Mouse (Mus musculus) neutrophil, adult 5-6 weeks (primary cell): ENCODE measurements around the gene Ifit3. TPM values are rescaled to one million over a fixed set of nuclear protein-coding genes. Genes with fewer than 3 reads are reported as not detected.

Experiments
- ATAC-seq: fragments of 151-379, 151-347 bp; 2 replicates; pipeline ENCODE4 v1.8.0; 2017; ENCODE audit warnings: mild to moderate bottlenecking, moderate TSS enrichment; ENCODE audit not compliant: insufficient number of reproducible peaks, poor library complexity, low FRiP score, severe bottlenecking; ENCODE audit errors: extremely low read depth
- total RNA-seq: library from RNA; stranded (forward); fragments of 200-1000 nt; gene quantifications from 2 replicates; pipeline ENCODE4 v1.2.3, GENCODE M21; 2017

Gene Ifit3
- total RNA-seq: 102 and 104 TPM in 2 replicates

DNA sequence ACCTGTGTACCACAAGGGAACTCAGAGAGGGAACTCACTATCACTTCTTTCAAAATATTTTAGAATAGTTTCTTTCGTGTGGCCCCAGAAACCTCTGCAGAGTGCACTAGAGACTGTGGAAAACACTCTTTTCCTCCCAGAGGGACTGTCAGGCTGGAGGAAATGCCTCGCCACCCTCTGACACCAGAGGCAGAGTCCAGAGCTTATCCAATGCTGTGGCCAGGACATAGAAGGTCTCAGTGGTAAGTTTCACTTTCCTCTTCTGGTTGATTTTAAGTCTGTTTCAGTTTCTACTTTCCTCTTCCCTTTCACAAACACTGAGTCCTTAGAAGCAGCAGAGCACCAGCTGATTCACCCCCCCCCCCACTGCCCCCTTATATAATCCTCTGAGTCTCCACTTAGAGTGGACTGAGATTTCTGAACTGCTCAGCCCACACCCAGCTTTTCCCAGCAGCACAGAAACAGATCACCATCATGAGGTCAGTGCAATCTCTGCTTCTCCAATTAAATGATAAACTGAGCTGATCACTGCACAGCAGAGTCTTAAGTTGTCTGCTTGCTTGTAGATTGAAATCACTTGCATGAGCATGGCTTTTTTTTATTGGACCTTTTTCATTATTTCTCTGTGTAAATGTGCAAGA lies at the start of gene Ifit3:
TSS of gene Ifit3 (plus strand) at position 406 of the 641 bp plus-strand sequence.
- peak; percentile 74 for ATAC-seq

DNA sequence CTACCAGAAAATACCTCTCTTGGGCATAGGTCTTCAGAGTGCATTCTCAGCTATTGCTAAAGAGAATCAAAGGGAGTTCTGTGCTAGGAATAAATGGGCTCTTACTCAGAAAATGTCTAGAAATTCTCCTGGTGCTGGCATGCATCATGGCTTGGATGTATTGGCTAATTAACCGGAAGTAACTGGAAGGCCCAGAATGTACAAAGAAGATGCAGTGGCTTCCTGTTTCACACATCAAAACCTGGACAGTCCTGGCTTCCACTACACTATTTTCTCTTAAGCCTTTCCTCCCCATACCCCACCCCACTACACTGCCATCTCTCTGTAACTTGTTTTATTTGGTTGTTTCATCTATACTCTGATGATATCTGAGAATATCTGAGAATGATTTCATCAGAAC lies 43.9 kb upstream of the Ifit3 start:
- no peak for ATAC-seq

DNA sequence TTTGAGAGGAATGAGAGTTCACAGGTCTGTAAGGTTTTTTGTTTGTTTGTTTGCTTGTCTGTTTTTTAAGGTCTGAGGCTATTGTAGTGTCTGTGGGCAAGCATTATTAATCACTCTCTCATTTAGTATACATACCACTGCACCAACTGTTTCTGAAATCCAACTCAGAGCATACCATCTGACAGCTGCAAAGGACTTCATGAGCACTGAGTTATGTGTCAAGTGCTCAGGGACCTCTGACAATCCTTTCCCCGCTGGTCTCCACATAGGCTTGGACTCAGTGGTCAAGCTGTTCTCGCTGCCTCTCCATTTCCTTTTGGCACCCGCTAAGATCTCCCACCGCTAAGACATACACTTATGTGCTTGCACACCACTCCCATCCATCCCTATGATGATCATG lies 37.1 kb upstream of the Ifit3 start:
- no peak for ATAC-seq

DNA sequence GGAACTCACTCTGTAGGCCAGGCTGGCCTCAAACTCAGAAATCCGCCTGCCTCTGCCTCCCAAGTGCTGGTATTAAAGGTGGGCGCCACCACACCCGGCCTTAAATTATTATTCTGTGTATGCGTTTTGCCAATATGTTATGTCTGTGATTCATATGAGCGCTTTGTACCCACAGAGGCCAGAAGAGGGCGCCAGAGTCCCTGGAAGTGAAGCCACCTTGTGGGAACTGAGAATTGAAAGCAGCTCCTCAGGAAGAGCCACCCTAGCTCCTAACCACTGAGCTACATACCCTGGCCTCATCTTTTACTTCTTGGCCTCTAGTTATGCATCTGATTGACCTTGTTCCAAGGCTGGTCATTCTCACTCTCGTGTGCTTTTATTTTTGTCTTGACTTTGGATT lies 35.4 kb upstream of the Ifit3 start:
- ATAC-seq: peak; percentile 85

DNA sequence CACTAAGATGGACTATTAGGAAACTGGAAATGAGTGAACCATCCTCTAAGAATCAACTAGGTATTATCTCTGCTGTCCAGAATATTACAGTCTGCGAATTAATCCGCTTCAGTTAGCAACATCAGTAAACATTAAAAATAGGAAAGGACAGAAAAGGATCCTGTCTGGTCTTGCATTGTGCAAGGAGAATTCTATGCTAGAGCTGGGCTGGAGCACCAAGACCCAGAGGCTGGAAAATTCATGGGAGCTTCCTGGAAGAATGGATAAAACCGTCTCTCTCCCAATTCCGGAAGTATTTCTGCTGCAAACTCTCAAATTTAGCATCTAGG lies 33.2 kb upstream of the Ifit3 start:
- ATAC-seq: no peak

DNA sequence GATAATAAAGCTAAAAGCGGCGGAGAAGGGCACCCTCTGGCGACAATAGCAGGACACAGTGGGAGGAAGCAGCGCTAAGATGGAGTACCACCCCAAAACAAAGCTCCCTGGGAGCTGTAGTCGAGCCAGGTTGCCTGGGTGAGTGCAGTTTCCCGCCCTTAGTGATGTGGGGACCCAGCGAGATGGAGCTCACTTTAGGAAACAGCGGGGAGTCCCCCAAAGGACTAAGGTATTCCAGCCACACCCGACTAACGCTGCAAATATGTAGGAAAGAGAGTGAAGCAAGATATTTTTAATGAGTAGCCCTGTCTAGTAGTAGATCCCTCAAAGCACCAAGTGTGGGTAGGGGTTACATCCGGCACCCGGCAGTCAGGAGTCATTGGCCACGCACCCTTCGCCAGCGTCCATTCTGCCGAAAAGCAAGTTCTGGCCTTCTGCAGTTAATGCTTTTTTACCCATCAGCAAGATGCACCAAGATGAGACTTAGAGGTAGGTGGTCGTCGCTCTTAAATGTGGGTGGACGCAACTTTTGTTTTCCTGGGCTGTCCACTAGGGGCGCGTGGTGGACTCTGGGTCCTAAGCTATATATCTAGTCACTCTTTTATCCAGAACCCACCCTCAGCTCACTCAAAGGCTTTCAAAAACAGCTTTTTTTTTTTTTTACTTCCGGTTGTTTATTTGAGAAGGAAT lies 32.7 kb upstream of the Ifit3 start, which contains the start of gene Ifit2:
TSS of gene Ifit2 (plus strand) at position 161 of the 690 bp plus-strand sequence.
- peak; percentile 84 for ATAC-seq

DNA sequence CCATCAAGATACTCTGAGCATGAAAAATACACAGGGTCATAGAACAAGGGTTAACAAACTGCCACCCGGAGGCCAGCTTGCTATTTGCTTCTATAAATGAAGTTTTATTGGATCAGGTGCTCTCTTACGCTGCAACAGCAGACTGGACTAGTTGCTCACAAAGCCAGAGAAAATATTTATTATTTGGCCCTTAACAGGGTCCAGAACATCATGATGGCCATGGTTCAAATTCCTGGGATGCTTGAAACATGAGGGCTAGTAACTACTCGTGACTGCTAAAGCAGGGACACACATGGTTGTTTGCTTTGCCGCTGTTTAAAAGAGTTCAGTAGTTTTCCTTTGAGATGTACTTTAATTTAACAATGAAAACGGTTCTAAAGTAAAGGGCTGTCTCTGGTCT lies 31.4 kb upstream of the Ifit3 start:
- no peak for ATAC-seq

DNA sequence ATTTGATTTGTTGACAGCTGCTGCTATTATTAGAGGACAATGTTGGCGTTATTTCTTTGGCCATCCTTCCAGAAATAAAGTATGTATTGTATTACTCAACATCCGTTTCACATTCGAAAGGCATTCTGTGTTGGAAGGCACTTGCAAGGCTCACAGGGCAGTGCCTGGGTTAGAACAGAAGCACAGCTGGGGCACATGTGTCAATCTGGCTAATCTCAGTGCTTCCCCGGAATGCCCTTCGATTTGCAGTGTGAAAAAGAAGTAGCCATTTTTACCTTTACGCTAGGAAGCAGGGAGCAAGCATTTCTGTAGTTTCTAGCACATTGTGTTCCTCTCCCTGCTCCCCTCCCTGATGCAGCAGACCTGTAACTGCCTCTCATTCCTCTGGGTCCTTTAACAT lies 30.3 kb upstream of the Ifit3 start:
- ATAC-seq: no peak

DNA sequence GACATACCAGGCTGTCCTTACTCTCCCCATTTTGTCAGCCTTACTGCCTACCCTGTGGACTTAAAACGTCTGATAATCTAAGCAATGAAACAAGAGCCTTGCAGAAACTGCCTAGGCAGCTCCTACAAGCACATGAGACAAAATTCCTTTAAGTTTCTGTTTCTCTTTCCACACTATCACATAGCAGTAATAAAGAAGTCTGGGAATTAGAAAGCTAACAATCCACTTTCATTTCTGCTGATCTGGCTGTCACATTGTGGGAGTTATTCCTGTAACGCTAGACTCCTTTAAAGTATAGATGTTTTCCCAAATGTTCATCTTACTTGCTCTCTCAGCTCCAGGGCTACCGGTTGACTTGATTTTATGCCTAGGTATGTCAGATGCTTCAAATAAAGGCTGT lies 29.8 kb upstream of the Ifit3 start:
- no peak for ATAC-seq

DNA sequence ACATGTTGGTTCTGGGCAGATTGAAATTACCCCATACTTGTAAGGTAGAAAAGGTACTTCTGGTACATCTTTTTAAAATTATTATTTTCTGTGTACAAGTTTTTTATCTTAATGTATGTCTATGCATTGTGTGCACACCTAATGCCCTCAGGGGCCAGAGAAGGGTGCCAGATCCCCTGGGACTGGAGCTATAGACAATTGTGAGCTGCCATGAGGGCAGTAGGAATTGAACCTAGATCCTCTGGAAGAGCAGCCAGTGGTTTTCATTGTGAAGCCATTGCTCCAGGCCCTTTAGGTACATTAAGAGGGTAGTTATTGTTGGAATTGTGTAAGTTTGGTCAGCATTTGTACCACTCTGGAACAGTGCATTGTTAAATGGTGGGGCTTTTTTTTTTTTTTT lies 29.3 kb upstream of the Ifit3 start:
- ATAC-seq: no peak

DNA sequence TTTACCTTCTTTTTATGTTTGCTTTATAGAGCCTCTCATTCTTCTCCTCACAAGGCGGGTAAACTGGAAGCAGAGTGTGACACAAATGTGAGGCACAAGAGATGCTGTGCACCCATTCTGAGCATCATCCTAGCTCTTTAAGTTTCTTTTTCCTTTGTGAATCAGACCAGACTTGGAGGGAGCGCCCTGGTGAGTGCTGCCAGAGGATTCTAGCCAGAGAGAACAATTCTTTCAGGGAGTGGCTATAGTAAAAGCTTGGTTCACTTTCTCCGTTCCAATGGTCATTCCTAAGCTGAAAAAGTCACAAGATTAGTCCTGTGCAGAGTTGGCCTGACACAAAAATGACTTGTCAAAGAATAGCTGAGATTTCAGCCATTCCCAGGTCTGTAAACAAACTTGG lies 26.7 kb upstream of the Ifit3 start:
- no peak for ATAC-seq

DNA sequence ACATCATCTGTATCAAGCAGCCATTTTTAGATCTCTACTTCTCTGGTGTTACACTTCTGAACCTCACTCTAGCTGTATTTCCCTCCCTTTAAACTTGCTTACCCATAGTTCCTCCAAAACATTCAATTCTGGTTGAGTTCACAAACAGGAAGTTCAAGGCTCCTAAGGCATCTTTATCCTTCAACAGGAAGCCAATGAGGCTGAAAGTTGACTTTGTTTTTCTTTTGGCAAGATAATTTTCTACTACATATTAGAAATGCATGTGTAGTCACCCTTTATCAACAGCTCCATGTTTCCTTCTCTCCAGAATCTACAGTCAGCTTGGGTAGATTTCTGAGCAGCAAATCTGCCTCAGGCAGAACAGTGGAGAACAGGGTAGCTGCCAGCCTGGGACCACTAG lies 20.8 kb upstream of the Ifit3 start:
- no peak for ATAC-seq

DNA sequence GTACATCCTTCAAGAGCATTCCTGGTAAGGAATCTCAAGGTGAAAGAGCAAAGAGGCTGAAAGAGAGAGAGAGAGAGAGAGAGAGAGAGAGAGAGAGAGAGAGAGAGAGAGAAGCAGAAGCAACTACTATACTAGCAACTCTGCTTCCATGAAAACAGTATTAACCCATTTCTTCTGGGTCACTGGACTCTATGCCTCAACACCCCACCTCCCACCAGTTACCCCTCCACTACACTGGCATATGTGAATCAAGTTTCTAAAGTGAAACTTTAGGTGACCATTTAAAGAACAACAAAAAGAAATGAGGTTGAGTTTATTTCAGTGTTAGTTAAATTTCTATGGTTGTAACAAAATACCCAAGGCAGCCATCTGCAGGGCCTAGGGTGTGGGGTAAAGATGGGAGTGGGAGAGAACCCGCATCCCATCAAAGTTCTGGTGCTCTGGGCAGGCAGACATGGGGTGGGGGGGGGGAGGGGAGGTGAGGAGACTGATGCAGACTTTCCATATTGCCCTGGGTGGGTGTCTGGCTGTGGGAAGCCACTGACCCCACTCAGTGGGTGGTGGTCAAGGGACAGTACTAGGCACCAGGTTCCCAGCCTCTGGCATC lies 17.1 kb upstream of the Ifit3 start:
- no peak for ATAC-seq

DNA sequence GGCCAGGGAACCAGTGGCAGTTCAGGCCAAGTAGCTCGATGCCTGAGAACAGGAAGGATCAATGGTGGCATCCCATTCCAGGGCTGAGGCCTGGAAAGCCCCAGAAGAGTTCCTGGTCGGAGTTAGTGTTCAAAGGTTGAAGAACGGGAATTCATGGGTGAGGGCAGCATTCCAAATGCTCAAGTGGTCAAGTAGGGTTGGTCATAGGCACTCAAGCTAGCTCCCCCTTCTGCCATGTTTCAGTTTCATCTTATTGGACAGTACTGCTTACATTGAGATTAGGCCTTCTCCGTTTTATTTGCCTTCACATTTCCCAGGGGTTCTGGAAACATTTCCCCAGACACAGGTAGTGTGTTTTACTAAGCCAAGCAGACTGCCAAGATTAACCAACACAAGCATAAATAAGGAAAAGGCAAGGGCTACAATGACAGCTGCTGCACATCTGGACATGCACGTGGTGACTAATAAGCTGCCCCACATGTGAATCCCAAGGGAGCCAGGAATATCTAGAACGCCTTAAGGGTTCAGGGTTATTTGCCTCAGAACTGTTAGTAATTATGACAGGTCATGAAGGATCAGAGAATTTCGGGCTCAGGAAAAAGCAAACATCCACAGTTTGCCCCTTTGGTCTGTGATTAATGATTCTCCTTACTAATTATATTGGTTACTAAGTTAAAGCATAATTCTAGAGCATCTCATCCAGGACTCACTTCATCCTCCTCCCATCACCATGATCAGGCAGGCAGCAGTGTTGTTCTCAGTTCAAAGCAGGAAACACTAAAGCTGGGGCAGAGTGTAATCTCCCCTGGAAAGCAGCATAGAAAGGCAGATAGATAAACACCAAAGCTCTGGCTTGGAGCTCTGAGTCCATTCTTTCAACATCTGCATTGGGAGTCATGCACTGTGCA lies 14.1 kb upstream of the Ifit3 start:
- no peak for ATAC-seq

DNA sequence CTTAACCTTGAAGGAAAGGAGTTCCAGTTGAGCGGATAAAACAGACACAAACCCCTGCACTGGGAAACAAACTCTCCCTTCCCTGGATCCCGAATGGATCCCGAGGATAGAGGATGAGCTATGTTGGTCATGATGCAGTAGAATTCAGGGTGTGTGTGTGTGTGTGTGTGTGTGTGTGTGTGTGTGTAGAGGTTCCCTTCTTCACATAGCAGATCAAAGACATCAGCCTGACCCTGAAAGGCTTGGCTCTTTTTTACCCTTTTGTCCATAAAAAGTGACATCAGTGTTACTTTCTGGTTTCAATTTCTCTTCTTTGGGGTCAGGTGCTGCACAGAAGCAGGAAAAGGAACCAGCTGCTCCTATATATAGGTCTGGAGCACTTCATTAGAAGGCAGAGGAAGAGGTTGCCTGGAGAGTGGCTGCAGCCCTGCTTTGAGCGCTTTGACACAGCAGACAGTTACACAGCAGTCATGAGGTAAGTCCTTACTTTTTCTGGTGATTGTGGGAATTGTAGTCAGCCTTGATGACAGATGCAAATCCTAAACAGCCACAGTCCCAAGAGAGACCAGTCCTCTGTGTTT lies 13.3 kb upstream of the Ifit3 start:
- peak; percentile 23; the same call in 1 of the 2 replicates for ATAC-seq

DNA sequence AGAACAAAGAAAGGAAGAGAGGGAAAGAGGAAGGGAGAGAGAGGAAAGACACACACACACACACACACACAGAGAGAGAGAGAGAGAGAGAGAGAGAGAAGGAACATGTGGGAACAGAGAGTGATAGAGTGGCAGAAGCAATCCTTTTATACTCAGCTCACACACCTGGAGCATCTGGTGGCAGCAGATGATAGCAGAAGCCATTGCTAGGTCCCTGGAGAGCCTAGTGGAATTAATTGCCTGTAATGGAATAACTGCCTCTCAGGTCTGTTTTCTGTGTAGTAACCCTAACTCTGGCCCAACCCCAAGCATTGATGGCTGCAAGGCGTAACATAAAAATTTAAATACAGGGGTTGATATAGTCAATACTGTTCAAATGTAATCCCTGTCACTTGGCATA lies 12.3 kb upstream of the Ifit3 start:
- ATAC-seq: no peak

DNA sequence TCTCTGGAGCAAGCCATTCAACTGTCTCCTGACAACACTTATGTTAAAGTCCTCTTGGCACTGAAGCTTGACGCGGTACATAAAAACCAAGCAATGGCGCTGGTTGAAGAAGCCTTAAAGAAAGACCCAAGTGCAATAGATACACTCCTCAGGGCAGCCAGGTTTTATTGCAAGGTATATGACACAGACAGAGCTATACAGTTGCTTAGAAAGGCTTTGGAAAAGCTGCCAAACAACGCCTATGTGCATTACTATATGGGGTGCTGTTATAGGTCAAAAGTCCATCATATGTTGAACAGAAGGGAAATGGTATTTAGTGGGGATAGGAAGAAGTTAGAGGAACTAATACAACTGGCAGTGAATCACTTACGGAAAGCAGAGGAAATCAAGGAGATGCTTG lies 9.7 kb upstream of the Ifit3 start:
- no peak for ATAC-seq

DNA sequence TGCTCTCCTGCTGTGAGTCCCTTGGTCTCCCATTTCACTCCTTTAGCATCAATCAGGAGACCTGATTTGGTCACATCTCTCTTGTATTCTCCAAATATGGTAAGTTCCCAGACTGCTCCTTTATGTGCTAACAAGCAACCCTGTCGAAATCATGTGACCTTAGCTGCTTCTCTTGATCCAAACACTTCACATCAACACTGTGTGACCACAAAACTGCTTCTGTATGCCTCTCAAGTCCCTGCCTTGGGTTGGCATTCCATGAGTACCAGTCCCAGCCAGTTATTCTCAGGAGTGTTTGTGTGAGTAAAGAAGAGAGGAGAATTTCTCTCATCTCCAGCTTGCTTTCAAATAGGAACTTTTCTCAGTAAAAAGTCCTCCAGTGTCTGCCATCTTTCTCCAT lies 6.2 kb upstream of the Ifit3 start:
- no peak for ATAC-seq

DNA sequence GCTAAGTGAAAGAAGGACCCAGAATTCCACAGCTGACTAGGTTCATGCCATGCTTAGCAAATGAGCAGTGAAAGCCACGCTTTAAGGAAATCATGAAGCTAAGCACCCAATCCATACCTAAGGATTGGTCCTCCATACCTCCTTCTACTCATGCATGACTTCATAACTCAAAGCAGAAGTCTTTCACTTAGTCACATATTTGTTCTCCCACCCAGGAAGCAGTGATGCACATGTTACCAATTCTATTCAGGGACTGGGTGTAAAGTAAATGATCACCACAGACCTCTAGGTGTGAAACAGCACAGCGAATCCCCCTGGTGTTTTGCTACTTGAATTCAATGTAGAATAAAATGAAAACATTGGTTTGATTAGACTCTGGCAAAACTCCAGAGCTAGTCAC lies 635 bp upstream of the Ifit3 start:
- ATAC-seq: peak; percentile 62
